Mouse (Mus musculus) brain, embryonic 14.5 days (tissue): ENCODE measurements at regions not wholly inside any gene's neighbourhood (a gene's known extent, or its start where the extent isn't known, plus 50 kb on each side); places are given as distances from the start of the nearest gene placed in this dataset.

Experiments
- CTCF ChIP-seq: fragments of 200-500 bp; IDR thresholded peaks from 2 replicates; pipeline ENCODE4 v1.5.1; 2012; ENCODE audit warnings: inconsistent platforms, mild to moderate bottlenecking, moderate library complexity, borderline replicate concordance; ENCODE audit not compliant: insufficient read depth, insufficient read length; ENCODE audit errors: extremely low read depth
- POLR2A ChIP-seq: fragments of 200-500 bp; IDR thresholded peaks from 2 replicates; pipeline ENCODE4 v1.6.1; 2012; ENCODE audit warnings: mild to moderate bottlenecking, inconsistent platforms, borderline replicate concordance; ENCODE audit not compliant: poor library complexity, insufficient read depth, insufficient read length, severe bottlenecking; ENCODE audit errors: extremely low read depth

DNA sequence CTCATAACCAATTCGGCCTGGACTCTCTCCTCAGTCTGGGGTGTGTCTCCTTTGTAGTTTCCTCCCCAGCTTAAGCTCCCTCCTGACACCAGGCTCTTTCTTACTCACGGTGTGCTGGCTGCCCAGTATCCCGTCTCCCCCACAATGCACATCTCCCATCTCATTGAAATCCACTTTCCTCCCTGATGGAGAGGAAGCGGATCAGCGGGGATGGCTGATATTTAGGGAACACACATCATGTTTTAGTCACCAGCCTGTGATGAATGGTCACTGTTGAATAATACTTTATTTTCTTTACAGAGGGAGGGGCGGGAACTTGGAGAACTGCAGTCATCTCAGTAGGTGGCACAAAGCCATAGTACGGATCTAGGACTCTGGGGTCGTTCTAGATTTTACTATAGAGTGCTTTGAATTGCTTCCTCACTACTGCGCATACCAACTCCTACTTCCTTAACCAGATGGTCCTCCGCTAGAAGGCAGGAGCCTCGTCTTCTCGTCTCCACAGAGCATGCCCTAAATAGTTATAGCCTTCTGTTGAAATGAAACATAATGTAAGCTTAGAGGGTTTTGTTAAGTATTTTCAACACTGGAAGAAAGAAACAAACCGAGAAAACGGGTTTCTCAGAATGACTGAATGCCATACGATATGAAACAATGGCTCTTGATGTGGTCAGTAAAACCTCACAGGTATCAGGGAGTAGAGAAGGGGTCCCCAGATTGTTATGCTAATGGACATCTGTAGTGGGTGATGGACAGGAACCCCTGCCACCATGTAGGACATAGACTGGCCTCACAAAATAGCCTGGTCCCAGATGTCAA is 139.2 kb upstream of the Rap1b start:
- no peak for TF ChIP-seq POLR2A
- TF ChIP-seq CTCF, result no peak
